Mouse (Mus musculus): ENCODE results near the gene Cygb.
"Not testable (repeated sequence)": the region's sequence is repeated elsewhere in the genome, so short reads cannot be mapped to it uniquely, and the experiment has no call there.

Cygb gene

DNA sequence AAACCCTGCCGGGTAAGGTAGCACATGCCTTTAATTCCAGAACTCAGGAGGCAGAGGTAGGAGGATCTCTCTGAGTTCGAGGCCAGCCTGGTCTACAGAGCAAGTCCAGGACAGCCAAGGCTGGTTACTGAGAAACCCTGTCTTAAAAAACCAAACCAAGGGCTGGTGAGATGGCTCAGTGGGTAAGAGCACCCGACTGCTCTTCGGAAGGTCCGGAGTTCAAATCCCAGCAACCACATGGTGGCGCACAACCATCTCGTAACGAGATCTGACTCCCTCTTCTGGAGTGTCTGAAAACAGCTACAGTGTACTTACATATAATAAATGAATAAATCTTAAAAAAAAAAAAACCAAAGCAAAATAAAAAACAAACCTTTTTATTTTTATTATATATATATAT is 17.5 kb downstream of the Cygb start:
- DNase-seq (ENCODE audit: low spot score in 2 of 2), result not testable (repeated sequence)

- no peak for DNase-seq (ENCODE audit: low spot score in 2 of 2)
Observed at GRCm38 (mm10) chr11:116632962-116633361, 21.2 kb downstream of the Cygb start.

DNA sequence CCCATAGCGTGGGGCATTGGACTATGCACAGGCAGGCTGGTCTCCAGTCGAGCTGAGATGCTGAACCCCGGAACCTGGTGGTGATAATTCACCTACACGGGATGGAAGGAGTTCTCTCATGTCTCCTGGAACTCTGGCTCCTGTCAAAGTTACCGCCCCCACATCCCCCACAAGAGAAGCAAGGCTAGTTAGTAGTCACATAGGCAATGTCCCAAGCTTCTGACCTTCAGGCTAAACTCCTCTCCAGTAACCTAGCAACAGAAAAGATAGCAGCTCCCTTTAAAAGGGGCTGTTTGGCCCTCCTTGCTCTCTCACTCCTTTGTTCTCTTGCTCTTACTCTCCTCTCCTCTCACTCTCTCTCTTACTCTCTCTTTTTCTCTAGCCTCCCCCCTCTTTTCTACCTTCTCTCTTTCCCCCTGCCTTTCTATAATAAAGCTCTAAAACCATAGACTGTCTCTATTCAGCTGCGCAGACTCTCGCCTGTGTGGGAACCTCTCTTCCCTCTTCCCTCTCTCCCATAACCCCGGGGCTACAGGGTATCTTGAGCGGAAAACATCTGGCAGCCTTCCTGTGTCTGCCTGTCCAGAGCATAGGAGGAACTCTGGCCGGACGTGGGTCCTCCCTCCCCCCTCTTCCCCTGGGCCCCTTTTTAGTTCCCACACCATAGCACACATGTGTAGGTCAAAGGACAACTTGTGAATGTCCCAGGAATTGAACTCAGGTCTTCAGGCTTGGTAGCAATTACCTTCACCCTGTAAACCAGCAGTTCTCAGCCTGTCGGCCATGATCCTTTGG is 23.7 kb downstream of the Cygb start:
- DNase-seq (ENCODE audit: low spot score in 2 of 2), result no peak

DNA sequence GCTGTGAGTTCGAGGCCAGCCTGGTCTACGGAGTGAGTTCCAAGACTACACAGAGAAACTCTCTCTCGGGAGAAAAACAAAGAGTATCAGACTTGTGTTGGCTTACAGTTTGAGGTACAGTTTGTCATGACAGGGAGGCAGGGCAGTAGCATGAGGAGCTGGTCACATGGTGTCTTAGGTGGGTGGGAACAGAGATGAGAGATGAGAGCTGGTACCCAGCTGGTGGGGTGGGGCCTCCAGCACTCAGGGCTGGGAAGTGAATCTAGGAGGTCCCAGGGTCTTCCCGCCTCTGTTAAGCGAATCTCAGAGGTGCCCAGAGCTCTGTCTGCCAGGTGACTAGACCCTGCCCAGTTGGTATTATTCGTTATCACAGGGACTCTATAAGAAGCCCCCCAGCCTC is 24.6 kb downstream of the Cygb start:
- DNase-seq (ENCODE audit: low spot score in 2 of 2), result no peak

GRCm38 (mm10) chr11:116628712-116629111 is 25.4 kb downstream of the Cygb start:
- peak; percentile 71 to 88 for DNase-seq (ENCODE audit: low spot score in 2 of 2)

GRCm38 (mm10) chr11:116627072-116628020 is 26.8 kb downstream of the Cygb start:
- no peak for DNase-seq (ENCODE audit: low spot score in 2 of 2)

GRCm38 (mm10) chr11:116626299-116627071 is 27.6 kb downstream of the Cygb start, which contains the start of gene Rhbdf2:
Gene Rhbdf2, minus strand, starts transcription at chr11:116627019.
- no peak for DNase-seq (ENCODE audit: low spot score in 2 of 2)

DNA sequence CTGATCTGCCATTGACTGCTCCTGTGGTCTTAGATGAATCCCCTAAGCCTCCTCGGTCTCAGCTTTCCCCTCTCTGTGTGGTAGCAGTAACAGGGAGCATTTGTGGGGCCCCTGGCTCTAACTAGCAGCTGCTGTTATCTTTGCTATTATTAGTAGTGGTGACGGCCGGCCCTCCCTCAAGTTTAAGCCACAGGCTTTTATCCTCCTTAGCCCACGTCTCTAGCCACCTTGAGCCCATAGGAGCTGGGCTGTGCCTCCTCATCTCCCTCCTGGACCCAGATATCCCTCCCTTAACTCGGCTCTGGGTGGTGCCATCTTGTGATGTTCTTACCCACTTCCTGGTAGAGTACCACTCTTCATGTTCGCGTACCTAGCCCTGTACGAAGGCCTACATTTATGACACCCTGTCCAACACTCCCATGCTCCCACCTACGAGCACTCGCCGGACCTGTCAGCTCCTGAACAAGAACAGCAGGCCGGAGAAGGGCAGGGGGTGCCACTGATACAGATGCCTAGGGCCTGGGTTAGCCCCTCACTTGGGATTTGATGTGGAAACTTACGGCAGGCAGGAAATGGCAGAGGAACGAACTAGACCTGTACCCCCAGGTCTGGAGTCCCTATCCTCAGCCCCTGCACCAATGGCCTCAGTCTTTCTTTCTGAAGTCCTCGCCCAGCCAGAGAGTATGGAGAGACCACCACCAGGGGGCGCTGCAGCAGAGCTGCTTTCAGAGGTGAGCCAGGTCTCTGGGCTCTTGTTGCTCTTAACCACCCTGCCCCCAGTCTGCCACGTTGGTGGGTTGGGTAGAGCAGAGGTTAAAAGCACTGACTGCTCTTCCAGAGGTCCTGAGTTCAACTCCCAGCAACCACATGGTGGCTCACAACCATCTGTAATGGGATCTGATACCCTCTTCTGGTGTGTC is 28.8 kb downstream of the Cygb start:
- DNase-seq (ENCODE audit: low spot score in 2 of 2), result no peak

DNA sequence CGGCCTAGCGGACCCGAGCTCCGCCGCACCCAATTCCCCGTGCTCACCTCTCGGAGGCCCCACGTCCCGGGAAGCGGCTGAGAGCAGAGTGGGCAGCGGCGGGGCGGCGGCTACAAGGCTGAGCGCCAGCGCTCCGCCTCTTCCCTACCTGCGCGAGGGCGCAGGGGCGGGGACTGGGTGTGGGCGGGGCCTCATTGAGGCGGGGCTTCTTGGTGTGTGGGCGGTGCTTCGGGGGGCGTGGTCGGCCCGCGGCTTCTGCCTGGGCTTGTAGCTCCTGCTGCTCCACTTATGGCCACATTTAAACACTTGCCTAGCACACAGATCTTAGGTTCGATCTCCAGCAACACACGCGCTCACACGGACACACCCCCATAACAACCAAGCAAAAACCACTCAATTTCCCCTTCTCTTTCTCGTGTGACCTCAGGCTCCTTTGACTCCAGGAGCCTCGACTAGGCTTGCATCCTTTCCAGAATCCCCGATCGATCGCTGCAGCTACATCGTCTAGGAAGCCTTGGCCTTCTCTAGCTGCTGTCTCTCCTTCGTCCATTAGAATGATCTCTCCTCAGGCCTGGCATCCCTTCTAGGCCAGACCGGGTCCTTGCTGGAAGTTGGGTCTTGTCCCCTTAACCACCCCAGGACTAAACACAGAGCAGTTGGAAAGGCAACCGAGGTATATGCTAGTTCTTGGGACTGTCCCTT is 29.8 kb downstream of the Cygb start:
- peak; percentile 80 to 82 for DNase-seq (ENCODE audit: low spot score in 2 of 2)

DNA sequence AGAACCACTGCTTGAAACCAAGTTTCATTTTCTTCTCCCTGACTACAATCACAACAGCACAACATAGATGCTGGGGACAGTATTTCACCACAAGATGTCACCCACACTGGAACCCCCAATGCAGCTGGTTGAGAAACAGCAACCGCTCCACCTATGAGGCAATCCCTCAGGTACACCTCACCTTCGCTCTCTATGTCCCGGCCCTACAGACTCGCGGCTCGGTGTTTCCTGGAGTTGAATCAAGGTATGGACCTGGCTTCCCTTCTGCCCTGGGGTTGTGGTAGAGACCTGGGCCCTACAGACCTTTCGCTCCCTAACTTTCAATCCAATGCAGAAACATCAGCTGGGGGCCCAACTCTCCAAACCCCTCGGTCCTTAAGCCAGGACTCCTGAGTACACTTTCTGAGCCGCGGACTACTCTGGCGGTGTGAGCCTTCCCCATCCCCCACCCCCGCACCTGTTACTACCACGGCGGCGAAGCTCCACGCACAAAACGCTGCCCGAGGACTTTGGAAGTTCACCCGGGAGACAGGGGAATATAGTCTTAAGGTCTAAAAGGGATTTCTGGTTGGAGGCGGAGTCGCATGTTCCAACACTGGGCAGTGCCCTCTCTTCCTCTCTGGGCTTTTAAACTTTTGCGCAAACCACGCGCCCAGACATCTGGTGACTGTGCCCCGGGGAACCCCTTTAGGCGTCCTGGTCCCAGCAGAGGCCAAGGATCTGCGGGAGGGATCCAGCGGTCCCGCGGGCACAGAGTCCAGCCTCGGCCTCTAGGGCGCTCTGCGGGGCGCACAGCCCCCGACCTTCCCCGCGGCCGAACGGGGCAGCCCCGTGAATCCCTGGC is 30.6 kb downstream of the Cygb start:
- no peak for DNase-seq (ENCODE audit: low spot score in 2 of 2)

DNA sequence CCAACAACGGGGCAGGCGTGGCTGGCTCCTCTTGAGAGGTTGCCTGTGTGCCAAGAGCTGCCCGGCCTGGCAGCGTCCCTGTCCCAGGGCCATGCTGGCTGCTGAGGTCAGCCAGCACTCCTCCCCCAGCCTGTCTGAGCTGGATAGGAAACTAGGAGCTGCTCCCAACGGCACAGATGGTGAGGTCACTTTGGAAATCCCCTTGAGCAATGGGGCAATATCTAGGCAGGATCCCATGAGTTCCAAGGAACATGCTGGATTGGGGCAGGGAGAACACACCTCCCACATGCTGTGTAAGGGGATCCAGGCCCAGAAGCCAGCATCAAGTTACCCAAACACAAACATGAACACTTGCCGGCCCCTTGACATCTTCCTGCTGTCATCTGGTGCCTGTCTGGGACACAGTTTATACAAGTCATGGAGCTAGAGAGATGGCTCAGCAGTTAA is 32.8 kb downstream of the Cygb start:
- DNase-seq (ENCODE audit: low spot score in 2 of 2), result peak in 1 of 2 experiments; percentile 65

DNA sequence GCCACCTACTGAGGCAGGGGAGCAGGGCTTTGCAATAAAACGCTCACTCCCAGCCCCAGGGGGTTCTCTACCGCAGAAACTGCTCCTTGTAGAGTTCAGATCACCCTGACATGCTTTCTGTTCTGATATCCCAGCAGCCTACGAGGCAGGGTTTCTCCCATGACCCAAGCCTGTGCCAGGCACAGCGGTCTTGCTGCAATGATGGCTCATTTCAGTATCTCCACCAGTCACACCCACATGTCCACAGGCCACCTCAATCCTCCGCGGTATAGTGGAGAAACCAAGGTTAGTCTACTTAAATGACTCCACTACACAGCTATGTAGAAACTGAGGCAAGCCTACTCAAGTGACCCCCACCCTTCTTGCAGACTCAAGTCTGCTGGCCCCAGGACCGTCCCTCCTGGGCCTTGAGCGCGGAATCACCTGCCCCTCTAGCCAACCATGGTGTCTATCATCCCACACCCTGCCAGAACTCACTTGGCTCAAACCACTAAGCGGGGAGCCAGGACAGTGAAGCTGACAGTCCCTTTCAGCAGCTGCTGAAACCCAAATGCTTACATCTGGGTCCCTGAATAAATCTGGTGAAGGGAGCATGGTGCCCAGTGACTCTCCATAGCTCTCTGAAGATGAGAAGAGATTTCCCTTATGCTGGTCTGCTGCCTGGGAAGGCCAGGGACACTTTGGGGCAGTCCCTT is 33.4 kb downstream of the Cygb start:
- no peak for DNase-seq (ENCODE audit: low spot score in 2 of 2)

DNA sequence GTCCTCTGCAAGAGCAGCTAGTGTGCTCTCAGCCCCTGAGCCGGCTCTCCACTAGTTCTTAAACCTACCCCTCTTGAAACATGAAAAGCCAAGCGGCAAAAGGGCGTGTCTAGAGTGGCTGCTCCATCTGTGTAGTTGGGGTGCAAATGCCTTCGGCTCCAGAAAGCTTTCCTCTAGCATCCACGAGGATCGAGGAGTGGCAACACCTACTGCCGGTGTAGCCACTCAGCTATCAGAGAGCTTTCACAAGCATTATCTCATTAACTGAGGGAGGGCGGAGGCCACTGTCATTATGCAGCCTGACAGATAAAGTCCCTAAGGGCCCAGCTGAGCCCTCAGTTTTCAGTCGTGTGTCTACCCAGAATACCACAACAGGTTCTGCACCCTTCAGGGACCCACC is 34.0 kb downstream of the Cygb start:
- DNase-seq (ENCODE audit: low spot score in 2 of 2), result no peak

DNA sequence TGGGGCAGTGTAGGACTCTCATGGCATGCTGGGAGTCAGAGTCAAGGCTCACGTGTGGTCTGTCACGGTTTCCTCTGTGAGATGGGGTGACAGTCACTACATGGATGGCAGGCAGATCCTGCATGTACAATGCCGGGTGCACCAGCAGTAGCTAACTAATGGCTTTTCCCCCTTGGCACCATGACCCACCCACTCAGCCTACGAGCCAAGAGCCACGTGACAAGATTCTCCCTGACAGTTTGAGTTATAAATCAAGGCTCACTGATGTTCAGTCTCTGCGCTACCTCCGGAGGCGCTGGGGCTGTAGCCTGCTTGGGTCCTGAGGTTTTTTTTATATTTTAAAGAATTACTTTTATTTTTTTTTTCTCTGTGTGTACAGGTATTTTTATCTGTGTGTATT is 34.6 kb downstream of the Cygb start:
- no peak for DNase-seq (ENCODE audit: low spot score in 2 of 2)

DNA sequence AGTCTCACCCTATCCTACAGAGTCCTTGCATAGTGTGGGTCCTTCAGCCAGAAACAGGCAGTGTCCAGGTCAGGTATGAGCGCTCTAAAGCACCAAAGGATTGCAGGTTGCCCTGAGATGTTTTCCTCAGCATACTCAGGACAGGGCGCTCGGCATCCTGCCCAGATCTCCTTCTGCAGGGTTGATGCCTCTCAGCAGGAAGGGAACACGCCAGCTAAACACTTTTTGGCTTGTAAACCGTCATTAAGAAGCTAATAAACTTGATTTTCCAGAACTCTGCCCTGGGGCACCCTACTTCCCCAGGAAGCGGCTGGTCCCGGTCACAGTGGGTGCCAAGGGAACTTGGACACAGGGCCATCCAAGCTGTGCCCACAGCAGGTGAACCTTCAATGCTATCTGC is 35.0 kb downstream of the Cygb start:
- no peak for DNase-seq (ENCODE audit: low spot score in 2 of 2)

DNA sequence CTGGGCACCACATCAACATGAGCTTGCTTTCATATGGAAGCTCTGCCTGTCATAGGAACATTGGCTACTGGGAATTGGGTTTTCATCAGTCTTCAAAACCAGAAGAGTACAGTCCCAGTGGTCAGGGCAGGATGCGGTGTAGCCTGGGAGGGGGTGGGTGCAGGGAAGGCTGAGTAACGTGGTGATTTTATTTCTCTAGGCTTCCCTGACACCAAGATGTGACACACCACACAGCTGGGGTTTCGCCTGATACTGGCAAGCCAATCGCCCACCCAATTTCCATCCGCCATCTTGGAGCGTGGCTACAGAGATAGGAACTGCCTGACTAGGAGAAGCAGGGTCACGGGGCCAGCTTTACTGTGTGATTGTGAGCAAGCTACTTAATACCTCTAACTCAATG is 35.4 kb downstream of the Cygb start:
- no peak for DNase-seq (ENCODE audit: low spot score in 2 of 2)

DNA sequence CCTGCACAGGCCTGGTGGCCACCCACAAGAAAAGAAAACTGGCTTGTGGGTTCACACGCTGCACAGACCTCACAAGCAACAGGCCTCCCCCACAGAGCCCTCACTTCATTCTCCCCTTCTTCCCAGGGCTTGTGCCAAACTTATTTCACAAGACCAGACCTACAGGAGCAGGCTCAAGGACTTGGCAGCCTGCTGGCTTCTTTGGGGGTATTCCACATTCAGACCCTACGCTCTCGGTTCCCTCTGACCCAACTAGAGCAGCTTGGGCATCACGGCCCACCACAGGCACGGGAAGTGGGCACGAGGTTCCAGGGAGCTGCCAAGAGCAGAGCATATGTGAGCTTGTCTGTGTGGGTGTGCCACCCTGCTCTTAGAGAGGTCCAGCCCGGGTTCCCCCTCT is 36.5 kb downstream of the Cygb start:
- no peak for DNase-seq (ENCODE audit: low spot score in 2 of 2)

DNA sequence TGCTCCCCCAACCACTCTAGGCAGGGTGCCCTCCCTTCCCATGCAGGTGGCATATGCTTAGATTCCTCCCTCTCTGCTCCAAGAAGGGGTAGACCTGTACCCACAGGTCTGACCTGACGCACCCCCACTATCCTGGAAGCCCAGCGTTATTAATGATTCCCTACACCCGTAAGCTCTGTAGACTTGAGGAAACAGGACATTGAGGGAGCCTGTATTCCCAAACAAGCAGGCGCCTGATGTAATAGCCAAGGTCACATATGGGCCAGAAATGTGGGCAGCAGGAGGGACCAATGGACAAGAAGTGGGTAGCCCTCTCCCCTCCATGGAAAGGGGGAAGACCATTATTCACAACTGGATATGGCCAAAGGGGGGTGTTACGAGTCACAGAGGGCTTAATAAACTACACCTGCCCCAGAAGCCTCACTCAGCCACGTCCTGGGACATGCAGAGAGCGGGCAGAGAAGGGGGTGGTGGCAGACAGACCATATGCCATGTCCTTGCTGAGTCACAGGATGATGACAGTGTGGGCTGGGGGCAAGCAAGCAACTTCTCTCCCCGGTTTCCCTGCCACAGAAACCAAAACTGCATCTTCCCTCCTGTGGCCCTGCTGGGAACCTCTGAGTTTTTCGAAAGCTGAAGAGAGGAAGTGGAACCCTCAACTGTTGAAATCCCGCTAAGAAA is 37.5 kb downstream of the Cygb start:
- no peak for DNase-seq (ENCODE audit: low spot score in 2 of 2)
